Mouse (Mus musculus): ENCODE results near the gene Taok1. TPM values are rescaled to one million over a fixed set of nuclear protein-coding genes. Genes with fewer than 3 reads are reported as not detected.

The Taok1 gene
- polyA plus RNA-seq, 1 experiment, result 6.9 TPM

DNA sequence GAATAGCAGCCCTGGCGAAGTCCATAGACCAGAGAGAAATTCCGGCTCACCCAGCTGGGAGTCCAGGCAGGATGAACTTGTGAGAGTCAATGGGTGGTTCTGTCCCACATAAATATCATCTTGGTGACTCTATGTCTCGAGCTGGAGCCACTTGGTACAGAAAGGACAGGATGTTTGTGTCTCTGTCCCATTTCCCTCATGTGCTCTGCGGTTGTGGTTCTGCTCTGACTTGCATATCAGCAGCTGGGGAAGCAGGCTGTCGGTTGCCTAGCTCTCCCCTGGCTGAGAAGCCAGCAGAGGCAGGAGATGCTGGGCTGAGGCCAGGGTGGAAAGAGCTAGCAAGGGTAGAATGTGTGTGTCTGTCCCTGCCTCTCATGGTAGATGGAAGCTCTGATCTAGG, 88.6 kb downstream of the Taok1 start, which contains the start of gene Gm10392:
TSS of gene Gm10392 (minus strand) at position 156 of the 400 bp plus-strand sequence.
- Histone ChIP-seq H3K36me3 (ENCODE audit: control insufficient read depth, insufficient read depth, low read length) (no peaks in the 10 kb centered on the region), H3K27me3 (replicated peaks; ENCODE audit: control insufficient read depth, insufficient read depth, low read length) (no peaks in the 10 kb centered on the region), H3K27ac (ENCODE audit: insufficient read depth, low read depth, low read length) (no peak within 1 kb of the TSS), H3K4me3 (ENCODE audit: insufficient read depth, low read depth, low read length) (no peak within 1 kb of the TSS), H3K4me1 (ENCODE audit: control insufficient read depth, insufficient read depth, low read length) (peaks cover 6% of the 10 kb centered on the region; the same call in 1 of the 2 replicates)
- 69% methylated on average over 5 of the region's 5 CpGs for WGBS
- DNase-seq, result peak; percentile 53
- TF ChIP-seq CTCF (conservative IDR thresholded peaks at IDR 0.05; ENCODE audit: insufficient read depth, insufficient read length, low read depth, low read length) (no peak), POLR2A (IDR thresholded peaks at IDR 0.05; ENCODE audit: low read depth, low read length) (no peak)

DNA sequence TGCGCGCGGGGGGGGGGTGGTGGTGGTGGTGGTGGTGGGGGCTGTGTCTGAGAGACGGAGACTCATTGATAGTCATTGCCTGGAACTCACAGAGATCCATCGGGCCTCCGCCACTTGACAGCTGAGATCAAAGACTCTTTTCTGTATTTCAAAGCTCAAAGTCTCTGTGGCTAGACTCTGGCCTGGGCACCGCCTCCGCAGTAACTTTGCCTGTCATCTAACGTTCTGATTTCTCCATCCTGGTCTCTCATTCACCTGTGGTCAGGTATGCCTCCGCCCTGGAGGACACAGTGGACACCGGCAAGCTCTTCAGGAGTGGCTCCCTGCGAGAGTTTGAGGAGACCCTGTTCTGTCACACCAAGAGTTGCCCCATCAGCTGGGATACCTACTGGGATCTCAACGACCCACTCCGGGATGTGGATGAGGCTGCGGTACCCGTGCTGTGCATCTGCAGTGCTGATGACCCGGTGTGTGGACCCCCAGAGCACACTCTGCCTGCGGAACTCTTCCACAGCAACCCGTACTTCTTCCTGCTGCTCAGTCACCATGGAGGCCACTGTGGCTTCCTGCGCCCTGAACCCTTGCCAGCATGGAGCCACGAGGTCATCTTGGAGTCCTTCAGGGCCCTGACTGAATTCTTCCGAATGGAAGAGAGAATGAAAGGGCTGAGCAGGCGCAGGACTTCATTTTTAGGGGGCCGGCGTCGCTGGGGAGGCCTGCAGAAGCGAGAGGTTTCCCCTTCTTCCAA, 89.4 kb downstream of the Taok1 start:
- Histone ChIP-seq H3K36me3 (ENCODE audit: control insufficient read depth, insufficient read depth, low read length) (no peaks in the 10 kb centered on the region), H3K4me3 (ENCODE audit: insufficient read depth, low read depth, low read length) (no peak overlapping the region), H3K27me3 (replicated peaks; ENCODE audit: control insufficient read depth, insufficient read depth, low read length) (no peaks in the 10 kb centered on the region), H3K27ac (ENCODE audit: insufficient read depth, low read depth, low read length) (no peak overlapping the region), H3K4me1 (ENCODE audit: control insufficient read depth, insufficient read depth, low read length) (peaks cover 6% of the 10 kb centered on the region; the same call in 1 of the 2 replicates)
- WGBS, result 84% methylated on average over 27 of the region's 27 CpGs
- no peak for DNase-seq
- TF ChIP-seq POLR2A (IDR thresholded peaks at IDR 0.05; ENCODE audit: low read depth, low read length) (no peak), CTCF (conservative IDR thresholded peaks at IDR 0.05; ENCODE audit: insufficient read depth, insufficient read length, low read depth, low read length) (no peak)

DNA sequence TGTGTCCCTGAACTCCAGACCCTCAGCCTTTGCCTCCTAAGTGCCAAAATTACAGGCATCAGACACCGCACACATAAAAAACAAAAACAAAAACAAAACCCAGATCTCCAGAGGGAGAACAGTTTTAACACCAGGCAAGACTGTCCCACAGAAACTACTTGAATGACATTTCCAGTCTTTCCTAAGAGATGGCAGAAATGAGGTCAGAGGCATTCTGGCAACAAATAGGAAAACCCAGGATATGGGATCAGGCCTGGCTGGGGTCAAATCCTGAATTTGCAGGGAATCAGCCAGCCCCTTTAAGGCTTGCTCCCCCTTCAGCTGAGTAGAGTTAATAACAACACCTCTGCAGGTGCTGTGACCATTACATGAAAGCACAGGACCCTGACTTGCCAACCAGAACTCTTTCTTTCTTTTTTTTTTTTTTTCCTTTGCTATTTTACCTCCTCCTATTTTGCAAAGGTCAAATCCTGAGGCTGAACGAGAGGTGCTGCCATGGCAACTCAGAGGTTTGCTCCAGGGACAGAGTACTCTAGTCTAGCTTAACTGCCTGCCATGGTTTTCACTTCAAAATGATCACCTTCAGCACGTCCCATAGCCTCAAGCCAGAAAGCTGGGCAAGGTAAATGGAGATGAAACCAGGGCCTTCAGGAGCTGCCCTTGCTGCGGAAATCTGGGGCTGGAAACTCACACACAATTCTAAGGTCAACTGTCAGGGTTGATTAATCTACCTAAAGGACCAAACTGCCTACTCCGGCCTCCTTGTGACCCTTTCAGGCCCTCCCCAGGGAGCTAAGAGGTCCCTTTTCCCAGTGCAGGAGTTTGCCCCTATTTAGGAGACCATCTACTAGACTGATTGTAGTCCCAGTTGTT, 90.8 kb downstream of the Taok1 start:
- no peak overlapping the region for H3K27ac ChIP-seq (ENCODE audit: insufficient read depth, low read depth, low read length)
- no peaks in the 10 kb centered on the region for H3K36me3 ChIP-seq (ENCODE audit: control insufficient read depth, insufficient read depth, low read length)
- no peak for DNase-seq
- no peak overlapping the region for H3K4me3 ChIP-seq (ENCODE audit: insufficient read depth, low read depth, low read length)
- H3K27me3 ChIP-seq (replicated peaks; ENCODE audit: control insufficient read depth, insufficient read depth, low read length), result no peaks in the 10 kb centered on the region
- peaks cover 10% of the 10 kb centered on the region; the same call in 1 of the 2 replicates for H3K4me1 ChIP-seq (ENCODE audit: control insufficient read depth, insufficient read depth, low read length)
- WGBS, result 66% methylated on average over 5 of the region's 5 CpGs
- TF ChIP-seq POLR2A (IDR thresholded peaks at IDR 0.05; ENCODE audit: low read depth, low read length) (no peak), CTCF (conservative IDR thresholded peaks at IDR 0.05; ENCODE audit: insufficient read depth, insufficient read length, low read depth, low read length) (no peak)

DNA sequence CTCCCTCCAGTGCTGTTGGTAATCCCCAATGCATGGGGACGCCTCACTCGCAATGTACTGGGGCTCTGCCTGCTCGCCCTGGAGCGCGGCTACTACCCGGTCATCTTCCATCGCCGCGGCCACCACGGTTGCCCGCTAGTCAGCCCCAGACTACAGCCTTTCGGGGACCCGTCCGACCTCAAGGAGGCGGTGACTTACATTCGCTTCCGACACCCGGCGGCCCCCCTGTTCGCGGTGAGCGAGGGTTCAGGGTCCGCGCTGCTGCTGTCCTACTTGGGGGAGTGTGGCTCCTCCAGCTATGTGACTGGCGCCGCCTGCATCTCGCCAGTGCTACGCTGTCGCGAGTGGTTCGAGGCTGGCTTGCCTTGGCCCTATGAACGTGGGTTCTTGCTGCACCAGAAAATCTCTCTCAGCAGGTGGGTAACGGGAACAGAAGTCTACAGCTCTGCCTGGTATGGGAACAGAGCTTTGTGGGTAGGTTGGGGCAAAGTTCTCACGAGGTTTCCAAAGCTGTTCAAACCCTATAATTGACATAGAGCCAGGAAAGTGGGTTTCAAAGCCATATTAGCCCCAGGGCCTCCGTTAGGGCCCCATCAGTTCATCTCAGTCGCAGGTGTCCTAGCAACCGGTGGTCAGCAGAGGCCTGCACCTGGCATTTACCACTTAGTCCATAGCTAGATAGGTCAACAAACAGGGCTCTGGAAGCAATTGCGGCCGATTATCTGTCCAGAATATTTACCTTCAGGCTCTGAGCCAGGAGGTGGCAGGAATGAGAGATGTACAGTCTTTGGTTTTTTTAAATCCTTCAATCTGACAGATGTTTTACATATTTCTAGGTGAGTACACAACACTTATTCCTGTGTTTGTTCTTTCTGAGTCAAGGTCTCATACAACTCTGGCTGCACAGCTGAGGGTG, 91.7 kb downstream of the Taok1 start, which contains the start of gene Trp53i13:
TSS of gene Trp53i13 (minus strand) at position 344 of the 916 bp plus-strand sequence.
- Histone ChIP-seq H3K4me1 (ENCODE audit: control insufficient read depth, insufficient read depth, low read length) (peaks cover 10% of the 10 kb centered on the region; the same call in 1 of the 2 replicates), H3K4me3 (ENCODE audit: insufficient read depth, low read depth, low read length) (peak within 1 kb of the TSS; percentile 53), H3K36me3 (ENCODE audit: control insufficient read depth, insufficient read depth, low read length) (no peaks in the 10 kb centered on the region), H3K27ac (ENCODE audit: insufficient read depth, low read depth, low read length) (no peak within 1 kb of the TSS), H3K27me3 (replicated peaks; ENCODE audit: control insufficient read depth, insufficient read depth, low read length) (no peaks in the 10 kb centered on the region)
- 28% methylated on average over 39 of the region's 39 CpGs for WGBS
- TF ChIP-seq POLR2A (IDR thresholded peaks at IDR 0.05; ENCODE audit: low read depth, low read length) (no peak), CTCF (conservative IDR thresholded peaks at IDR 0.05; ENCODE audit: insufficient read depth, insufficient read length, low read depth, low read length) (no peak)
- no peak for DNase-seq

DNA sequence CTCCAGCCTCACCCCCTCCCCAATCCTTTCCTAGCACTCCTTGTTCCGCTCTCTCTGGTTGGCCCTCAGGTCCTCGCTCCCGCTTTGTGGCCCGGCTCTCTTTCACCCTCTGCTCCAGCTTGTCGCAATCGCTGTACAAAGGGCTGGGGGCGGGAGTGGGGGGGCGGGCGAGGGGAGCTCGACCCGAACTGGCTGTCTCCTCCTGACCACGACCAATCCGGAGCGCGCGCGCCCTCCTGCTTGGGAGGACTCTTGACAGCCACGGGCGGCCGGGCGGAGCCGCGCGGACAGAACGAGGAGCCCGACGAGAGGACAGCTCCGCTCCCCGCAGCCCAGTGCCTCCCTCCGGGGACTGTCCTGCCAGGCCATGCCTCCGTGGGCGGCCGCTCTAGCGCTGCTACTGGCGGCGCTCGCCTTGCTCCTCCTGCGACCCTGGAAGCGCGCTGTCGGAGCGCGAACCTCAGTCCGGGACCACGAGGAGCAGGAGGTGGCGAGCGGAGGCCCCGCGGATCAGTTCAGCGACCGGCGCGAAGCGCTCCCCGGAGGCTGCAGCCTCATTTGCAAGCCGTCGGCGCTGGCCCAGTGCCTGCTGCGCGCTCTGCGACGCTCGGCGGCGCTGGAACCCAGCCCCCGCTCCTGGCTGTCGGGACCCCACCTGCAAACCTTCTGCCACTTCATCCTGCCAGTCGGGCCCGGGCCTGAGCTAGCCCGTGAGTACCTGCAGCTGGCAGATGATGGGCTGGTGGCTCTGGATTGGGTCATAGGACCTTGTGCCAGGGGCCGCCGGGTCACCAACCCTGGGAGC, 92.6 kb downstream of the Taok1 start, which contains the start of gene Abhd15:
TSS of gene Abhd15 (plus strand) at position 290 of the 805 bp plus-strand sequence.
- peak; percentile 90 for DNase-seq
- peak within 1 kb of the TSS; percentile 53 for H3K4me3 ChIP-seq (ENCODE audit: insufficient read depth, low read depth, low read length)
- peaks cover 10% of the 10 kb centered on the region; the same call in 1 of the 2 replicates for H3K4me1 ChIP-seq (ENCODE audit: control insufficient read depth, insufficient read depth, low read length)
- H3K36me3 ChIP-seq (ENCODE audit: control insufficient read depth, insufficient read depth, low read length), result no peaks in the 10 kb centered on the region
- TF ChIP-seq CTCF (conservative IDR thresholded peaks at IDR 0.05; ENCODE audit: insufficient read depth, insufficient read length, low read depth, low read length) (no peak), POLR2A (IDR thresholded peaks at IDR 0.05; ENCODE audit: low read depth, low read length) (no peak)
- H3K27me3 ChIP-seq (replicated peaks; ENCODE audit: control insufficient read depth, insufficient read depth, low read length), result no peaks in the 10 kb centered on the region
- no peak within 1 kb of the TSS for H3K27ac ChIP-seq (ENCODE audit: insufficient read depth, low read depth, low read length)
- WGBS, result 1% methylated on average over 72 of the region's 72 CpGs
